Mouse (Mus musculus) brain, embryonic 14.5 days (tissue): ENCODE results near the gene Efl1.

Source experiments
- CTCF ChIP-seq: fragments of 200-500 bp; IDR thresholded peaks from 2 replicates; pipeline ENCODE4 v1.5.1; 2012; ENCODE audit warnings: inconsistent platforms, mild to moderate bottlenecking, moderate library complexity, borderline replicate concordance; ENCODE audit not compliant: insufficient read depth, insufficient read length; ENCODE audit errors: extremely low read depth
- POLR2A ChIP-seq: fragments of 200-500 bp; IDR thresholded peaks from 2 replicates; pipeline ENCODE4 v1.6.1; 2012; ENCODE audit warnings: mild to moderate bottlenecking, inconsistent platforms, borderline replicate concordance; ENCODE audit not compliant: poor library complexity, insufficient read depth, insufficient read length, severe bottlenecking; ENCODE audit errors: extremely low read depth

- TF ChIP-seq POLR2A = no peak
- no peak for TF ChIP-seq CTCF
Measured at GRCm38 (mm10) chr7:82727066-82727465, 78.7 kb downstream of the Efl1 start.
